Comparison of ENCODE assay signal across 12 mouse cellular contexts in genomic region chr11:101849286-101849685, GRCm38 (mm10). TPM values are rescaled to one million over a fixed set of nuclear protein-coding genes. Genes with fewer than 3 reads are reported as not detected.
A peak's percentile ranks its signal among the peaks of the same experiment; 100 is the strongest.
DNase-seq lines count a peak whose midpoint lies in the region; ATAC-seq lines count a peak whose summit lies in the region.
"Had no signal": no experiment of that assay in that cellular context is flagged by ENCODE, and none has a peak within 500 bp of the region (broad histone marks: within the 10 kb centered on the region; RNA-seq: fewer than 3 reads in every experiment).

No protein-coding gene starts in this region.

- intact Hi-C loops in heart, postnatal 14 days (cut with DNase I), result no loop called here

- H3K4me2 ChIP-seq in embryonic facial prominence, embryonic 15.5 days (replicated peaks), result no peak overlapping the region
- H3K4me2 ChIP-seq: liver, embryonic 11.5 days had no signal

- WGBS in embryonic facial prominence, embryonic 15.5 days, result 75% methylated on average over 4 of the region's 4 CpGs
- WGBS in embryonic facial prominence, embryonic 10.5 days, result 71% methylated on average over 4 of the region's 4 CpGs

- no peaks in the 10 kb centered on the region for H3K36me3 ChIP-seq in embryonic facial prominence, embryonic 15.5 days
- H3K36me3 ChIP-seq in embryonic facial prominence, embryonic 10.5 days (replicated peaks), result no peaks in the 10 kb centered on the region

- peaks cover 16% of the 10 kb centered on the region for H3K4me1 ChIP-seq in embryonic facial prominence, embryonic 15.5 days
- H3K4me1 ChIP-seq in embryonic facial prominence, embryonic 10.5 days, result peaks cover 20% of the 10 kb centered on the region

- DNase-seq in embryonic facial prominence, embryonic 10.5 days (ENCODE audit: low spot score), result no peak
- DNase-seq in 3134 (ENCODE audit: extremely low read depth, insufficient read length, low spot score), result peak; percentile 67
- DNase-seq in adrenal gland, postnatal 25 days, result peak; percentile 52
- peak; percentile 53 to 58 for DNase-seq in heart, postnatal 14 days
- DNase-seq in layer of hippocampus, adult 18-20 months (ENCODE audit: low spot score in 2 of 2), result no peak
- no peak for DNase-seq in embryo, embryonic 10.5 days (ENCODE audit: low spot score)
- no peak for DNase-seq in lung, postnatal 4 days
- DNase-seq: cerebellum, postnatal 14 days had no signal

- no peaks in the 10 kb centered on the region for H3K27me3 ChIP-seq in embryonic facial prominence, embryonic 15.5 days
- no peaks in the 10 kb centered on the region for H3K27me3 ChIP-seq in embryonic facial prominence, embryonic 10.5 days (replicated peaks; ENCODE audit: low read depth, poor library complexity, severe bottlenecking)

- no peak for ATAC-seq in embryonic facial prominence, embryonic 15.5 days (ENCODE audit: insufficient number of reproducible peaks, low FRiP score, low TSS enrichment, low read depth)

- no peaks in the 10 kb centered on the region for H3K9me3 ChIP-seq in embryonic facial prominence, embryonic 15.5 days (replicated peaks)
- no peaks in the 10 kb centered on the region for H3K9me3 ChIP-seq in embryonic facial prominence, embryonic 10.5 days

- no peak overlapping the region for H3K9ac ChIP-seq in embryonic facial prominence, embryonic 15.5 days

- 0 out of 2 replicates have a peak overlapping the region, but pooled peaks have one; percentile 39 for H3K27ac ChIP-seq in embryonic facial prominence, embryonic 15.5 days (replicated peaks)
- H3K27ac ChIP-seq in embryonic facial prominence, embryonic 10.5 days (replicated peaks), result no peak overlapping the region
- H3K27ac ChIP-seq: macrophage had no signal

- H3K4me3 ChIP-seq in embryonic facial prominence, embryonic 15.5 days (replicated peaks), result no peak overlapping the region
- no peak overlapping the region for H3K4me3 ChIP-seq in embryonic facial prominence, embryonic 10.5 days

RNA-seq across cellular contexts. Expression of gene Meox1, which starts 44.9 kb away (rescaled TPM):
- 11.1 and 12.3 TPM in 2 replicates for polyA plus RNA-seq in embryonic facial prominence, embryonic 15.5 days (2015; fragmentation: Nextera tagmentation; extraction: Ambion mirVana)
- 1.9 and 2.9 TPM in 2 replicates for polyA plus RNA-seq in embryonic facial prominence, embryonic 10.5 days (2016; fragmentation: Nextera tagmentation; extraction: Ambion mirVana)
- 4.5 and 5.0 TPM in 2 replicates for total RNA-seq in adrenal gland, postnatal 25 days (2021)
- total RNA-seq in heart, postnatal 14 days (2021), result 10 to 100 TPM; 13.4 to 18.0 TPM
- total RNA-seq in layer of hippocampus, adult 18-20 months (2021), result under 1 TPM; 0.64 to 0.86 TPM
- total RNA-seq: MEL had no signal
- polyA plus RNA-seq: macrophage had no signal

Comparison
In these comparisons a context has a peak if more than half of its experiments do, and no peak if none do; other contexts are left out.
1. DNase-seq: peak in 3134 (single experiment), adrenal gland, postnatal 25 days (single experiment) and heart, postnatal 14 days (2 of 2); none in embryonic facial prominence, embryonic 10.5 days (single experiment), layer of hippocampus, adult 18-20 months (0 of 2), embryo, embryonic 10.5 days (single experiment) and lung, postnatal 4 days (0 of 2).